Mouse (Mus musculus): ENCODE data around the gene Dcaf15. TPM values are rescaled to one million over a fixed set of nuclear protein-coding genes. Genes with fewer than 3 reads are reported as not detected.
A peak's percentile ranks its signal among the peaks of the same experiment; 100 is the strongest.

Dcaf15 gene
- total RNA-seq, 2 experiments from 2014 or later, result 4.8 to 5.4 TPM

- no peak for DNase-seq
These were observed 16.7 kb downstream of the Dcaf15 start for GRCm38 (mm10) chr8:84087821-84088220.

GRCm38 (mm10) chr8:84087156-84087555 lies 17.4 kb downstream of the Dcaf15 start:
- H3K27ac ChIP-seq, result no peak overlapping the region
- no peak overlapping the region for H3K4me3 ChIP-seq
- no peak for DNase-seq
- TF ChIP-seq CTCF (IDR thresholded peaks at IDR 0.05), result no peak
- intact Hi-C loops (cut with DNase I), result no loop called here

More at GRCm38 (mm10) chr8:84087821-84088220, 16.7 kb downstream of the Dcaf15 start:
- TF ChIP-seq CTCF (IDR thresholded peaks at IDR 0.05), result no peak
- no peak overlapping the region for H3K27ac ChIP-seq
- intact Hi-C loops (cut with DNase I), result no loop called here
- no peak overlapping the region for H3K4me3 ChIP-seq

DNA sequence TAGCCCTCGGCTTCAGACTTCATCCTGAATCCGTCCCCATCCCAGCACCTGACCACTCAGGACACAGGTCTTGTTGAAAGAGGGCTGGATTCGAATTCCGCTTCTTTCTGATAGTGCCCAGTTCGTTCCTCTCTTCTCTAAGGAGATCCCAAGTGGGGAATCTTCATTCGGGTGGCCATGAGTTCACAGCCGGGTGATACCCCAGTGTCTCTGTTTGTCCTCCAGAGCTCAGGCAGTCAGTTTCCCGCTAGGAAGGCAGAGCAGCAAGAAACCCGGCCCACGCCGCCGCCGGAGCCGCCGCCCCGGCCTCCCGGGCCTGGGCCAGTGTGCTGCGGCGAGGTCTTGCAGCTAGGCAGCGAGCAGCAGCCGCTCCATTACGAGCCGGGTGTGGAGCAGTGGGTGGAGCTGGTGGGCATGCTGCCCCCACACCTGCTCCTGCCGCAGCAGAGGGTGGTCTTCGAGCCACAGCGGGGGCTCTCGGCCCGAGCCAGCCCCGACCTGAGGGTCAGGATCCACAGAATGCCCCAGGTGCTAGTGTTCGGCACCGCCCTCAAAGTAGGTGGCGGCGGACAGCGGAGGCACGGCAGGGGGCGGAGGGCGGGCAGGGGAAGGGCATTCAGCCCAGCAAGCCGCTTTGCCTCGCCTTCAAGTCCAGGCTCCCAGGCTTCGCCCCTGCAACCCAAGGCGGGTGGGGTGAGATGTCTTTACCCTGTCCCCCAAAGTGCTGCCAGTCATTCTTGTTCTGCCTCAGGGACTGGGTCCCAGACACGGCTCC lies 20.0 kb downstream of the Dcaf15 start:
- no peak for TF ChIP-seq CTCF (IDR thresholded peaks at IDR 0.05)
- intact Hi-C loops (cut with DNase I), result no loop called here
- no peak for DNase-seq

GRCm38 (mm10) chr8:84083829-84084241 lies 20.7 kb downstream of the Dcaf15 start:
- peak; percentile 37 for TF ChIP-seq CTCF (IDR thresholded peaks at IDR 0.05)
- peak; percentile 86 for DNase-seq
- intact Hi-C loops (cut with DNase I), result no loop called here
- peak overlapping the region; percentile 55 for H3K27ac ChIP-seq
- H3K4me3 ChIP-seq, result no peak overlapping the region

More for the DNA sequence above, 20.0 kb downstream of the Dcaf15 start:
- no peak overlapping the region for H3K4me3 ChIP-seq
- H3K27ac ChIP-seq, result peak overlapping the region; percentile 55

- Histone ChIP-seq H3K4me3 (no peak overlapping the region), H3K27ac (no peak overlapping the region)
- TF ChIP-seq CTCF (IDR thresholded peaks at IDR 0.05), result no peak
- DNase-seq, result peak; percentile 7
- intact Hi-C loops (cut with DNase I), result no loop called here
These were observed 25.4 kb downstream of the Dcaf15 start for GRCm38 (mm10) chr8:84079206-84079605.

GRCm38 (mm10) chr8:84076849-84077248 lies 27.7 kb downstream of the Dcaf15 start:
- H3K4me3 ChIP-seq, result no peak overlapping the region
- no peak for TF ChIP-seq CTCF (IDR thresholded peaks at IDR 0.05)
- DNase-seq, result peak; percentile 54
- intact Hi-C loops (cut with DNase I), result no loop called here
- peak overlapping the region; percentile 68 for H3K27ac ChIP-seq

DNA sequence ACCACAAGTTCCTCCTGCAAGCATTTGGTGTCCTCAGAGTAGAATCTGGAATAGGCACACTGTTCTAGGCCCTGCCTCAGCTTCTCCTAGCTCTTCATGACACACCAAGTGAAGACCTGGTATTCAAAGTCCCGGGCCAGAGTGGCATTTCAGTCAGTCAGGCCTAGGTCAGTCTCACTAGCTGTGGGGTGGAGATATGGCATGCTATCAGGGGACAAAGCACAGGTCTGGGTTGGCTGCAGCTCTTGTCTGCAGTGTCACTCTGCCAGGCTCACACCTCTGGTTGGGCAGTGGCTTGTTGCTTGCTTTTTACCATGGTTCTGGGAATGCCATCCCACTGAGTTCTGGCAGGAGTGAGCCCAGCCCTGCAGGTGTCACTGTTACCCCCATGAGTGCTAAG lies 28.2 kb downstream of the Dcaf15 start:
- no peak overlapping the region for H3K4me3 ChIP-seq
- intact Hi-C loops (cut with DNase I), result no loop called here
- DNase-seq, result no peak
- peak overlapping the region; percentile 68 for H3K27ac ChIP-seq
- no peak; the same call in 1 of the 2 replicates for TF ChIP-seq CTCF (IDR thresholded peaks at IDR 0.05)

DNA sequence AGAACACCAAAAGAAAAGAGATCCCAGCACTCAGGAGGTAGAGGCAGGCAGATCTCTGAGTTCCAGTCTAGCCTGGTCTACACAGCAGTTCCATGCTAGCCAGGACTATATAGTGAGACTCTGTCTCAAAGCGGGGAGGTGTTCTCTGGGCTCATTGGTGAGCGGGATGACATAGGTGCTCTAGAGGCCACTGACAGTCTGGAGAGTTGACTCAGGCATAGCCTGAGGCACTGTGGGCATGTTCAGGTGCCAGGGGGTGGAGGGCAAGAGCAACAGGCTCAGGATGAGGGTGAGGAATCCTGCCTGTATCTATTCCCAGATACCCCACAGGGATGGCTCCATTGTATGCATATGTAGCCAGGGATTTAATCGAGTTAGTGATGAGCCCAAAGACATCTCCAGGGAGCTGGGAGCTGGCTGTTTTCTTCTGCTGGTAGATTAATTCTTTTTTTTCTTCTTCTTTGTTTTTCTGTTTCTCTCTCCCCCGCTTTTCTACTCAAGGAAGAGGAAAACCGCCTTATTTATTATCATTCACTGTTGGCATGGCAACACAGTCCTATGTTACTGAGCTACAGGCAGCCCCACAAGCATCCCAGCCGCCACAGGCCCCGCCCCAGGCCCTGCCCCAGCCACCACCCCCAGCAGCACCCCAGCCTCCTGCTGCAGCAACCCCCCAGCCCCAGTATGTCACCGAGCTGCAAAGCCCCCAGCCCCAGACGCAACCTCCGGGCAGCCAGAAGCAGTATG lies 31.2 kb downstream of the Dcaf15 start:
- Histone ChIP-seq H3K4me3 (no peak overlapping the region), H3K27ac (peak overlapping the region; percentile 62; the same call in 1 of the 2 replicates)
- no peak for TF ChIP-seq CTCF (IDR thresholded peaks at IDR 0.05)
- intact Hi-C loops (cut with DNase I), result no loop called here
- DNase-seq, result no peak

DNA sequence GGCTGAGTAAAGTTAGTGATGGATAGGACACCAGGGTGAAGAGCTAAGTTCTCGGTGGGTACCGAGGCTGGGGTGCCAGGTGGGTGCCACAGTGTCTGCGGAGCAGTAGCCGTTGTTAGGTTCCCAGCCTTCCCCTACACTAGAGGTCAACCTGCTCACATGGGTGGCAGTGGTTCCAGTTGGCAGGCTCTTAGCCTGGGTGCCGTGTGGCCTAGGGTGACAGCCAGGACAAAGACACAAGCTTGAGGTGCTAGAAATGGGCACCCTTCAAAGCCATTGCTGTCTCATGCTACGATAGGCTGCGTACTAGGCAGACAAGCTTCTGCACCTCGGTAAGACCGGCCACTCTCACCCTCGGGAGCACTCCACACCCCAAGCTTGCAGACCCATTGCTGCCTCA lies 32.2 kb downstream of the Dcaf15 start:
- no peak for TF ChIP-seq CTCF (IDR thresholded peaks at IDR 0.05)
- H3K4me3 ChIP-seq, result no peak overlapping the region
- no peak for DNase-seq
- intact Hi-C loops (cut with DNase I), result no loop called here
- H3K27ac ChIP-seq, result peak overlapping the region; percentile 62

DNA sequence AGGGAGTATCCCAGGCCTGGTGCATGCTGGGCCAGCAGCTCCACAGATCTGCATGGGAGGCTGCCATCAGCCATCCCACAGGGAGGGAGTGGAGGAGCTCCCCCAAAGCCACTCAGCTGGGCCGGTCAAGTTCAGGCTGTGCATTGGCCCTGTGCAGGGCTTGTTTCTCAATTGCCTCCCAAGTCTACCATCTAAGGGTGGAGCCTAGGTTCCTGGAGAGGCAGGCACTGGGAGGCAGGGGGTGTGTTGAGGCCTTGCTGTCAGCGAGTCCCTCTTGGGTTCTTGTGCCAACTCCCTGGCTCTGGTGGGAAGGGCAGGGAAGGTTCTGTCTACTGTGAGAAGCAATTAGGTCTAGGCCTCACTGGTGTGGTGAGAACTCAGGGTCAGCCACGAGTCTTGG lies 32.6 kb downstream of the Dcaf15 start:
- intact Hi-C loops (cut with DNase I), result no loop called here
- no peak for TF ChIP-seq CTCF (IDR thresholded peaks at IDR 0.05)
- DNase-seq, result no peak
- Histone ChIP-seq H3K4me3 (no peak overlapping the region), H3K27ac (peak overlapping the region; percentile 62)

- TF ChIP-seq CTCF (IDR thresholded peaks at IDR 0.05), result no peak
- DNase-seq, result peak; percentile 54
- peak overlapping the region; percentile 85 for H3K27ac ChIP-seq
These were observed 33.9 kb downstream of the Dcaf15 start for GRCm38 (mm10) chr8:84070667-84071066.

GRCm38 (mm10) chr8:84070241-84070640 lies 34.3 kb downstream of the Dcaf15 start:
- TF ChIP-seq CTCF (IDR thresholded peaks at IDR 0.05), result no peak
- peak overlapping the region; percentile 85 for H3K27ac ChIP-seq
- DNase-seq, result no peak
- H3K4me3 ChIP-seq, result no peak overlapping the region
- intact Hi-C loops (cut with DNase I), result no loop called here

More at GRCm38 (mm10) chr8:84070667-84071066, 33.9 kb downstream of the Dcaf15 start:
- intact Hi-C loops (cut with DNase I), result no loop called here
- H3K4me3 ChIP-seq, result no peak overlapping the region

GRCm38 (mm10) chr8:84069750-84070149 lies 34.8 kb downstream of the Dcaf15 start:
- H3K27ac ChIP-seq, result peak overlapping the region; percentile 85
- no peak overlapping the region for H3K4me3 ChIP-seq
- no peak for DNase-seq
- no peak for TF ChIP-seq CTCF (IDR thresholded peaks at IDR 0.05)
- intact Hi-C loops (cut with DNase I), result loop anchor here (5.0 kb wide), 2 partner anchors 33 to 57 kb away; partner anchors contain the start of genes 2210011C24Rik and Dcaf15
